Mouse (Mus musculus): ENCODE measurements around the gene Dcaf7.

DNA sequence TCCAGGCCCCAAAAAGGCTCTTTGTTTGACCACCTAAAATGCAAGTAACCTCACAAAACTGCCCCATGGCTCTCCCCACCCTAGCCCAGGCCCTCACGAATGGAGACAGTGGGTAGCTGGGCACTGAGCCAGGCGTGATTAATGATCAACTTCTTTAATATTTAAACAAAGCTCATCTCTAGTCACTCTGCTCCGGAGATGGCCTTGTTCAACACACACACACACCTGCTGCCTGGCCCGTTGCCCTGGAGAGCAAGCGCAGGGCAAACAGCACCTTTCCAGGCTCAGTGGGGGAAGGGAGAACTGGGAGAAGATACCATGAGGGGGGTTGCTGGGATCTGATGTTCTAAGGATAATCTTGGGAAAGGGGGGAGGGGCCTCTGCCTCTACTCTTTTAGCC is 30.7 kb upstream of the Dcaf7 start:
- TF ChIP-seq POLR2A (IDR thresholded peaks at IDR 0.05; ENCODE audit: extremely low read depth, insufficient read depth, low read length) (no peak), CTCF (IDR thresholded peaks at IDR 0.05; ENCODE audit: extremely low read depth, insufficient read depth, low read length) (no peak)

Measured in cortical plate, adult 2 months (tissue).